Mouse (Mus musculus) retina, adult 2 months (tissue): ENCODE data around the gene Micu2.
A peak's percentile ranks its signal among the peaks of the same experiment; 100 is the strongest.
"Not testable (repeated sequence)": the region's sequence is repeated elsewhere in the genome, so short reads cannot be mapped to it uniquely, and the experiment has no call there.

ENCODE experiments used
- DNase-seq: peaks from one replicate; pipeline ENCODE4 v3.0.0-alpha.2; 2012; ENCODE audit warnings: low read depth, low spot score

The Micu2 gene

DNA sequence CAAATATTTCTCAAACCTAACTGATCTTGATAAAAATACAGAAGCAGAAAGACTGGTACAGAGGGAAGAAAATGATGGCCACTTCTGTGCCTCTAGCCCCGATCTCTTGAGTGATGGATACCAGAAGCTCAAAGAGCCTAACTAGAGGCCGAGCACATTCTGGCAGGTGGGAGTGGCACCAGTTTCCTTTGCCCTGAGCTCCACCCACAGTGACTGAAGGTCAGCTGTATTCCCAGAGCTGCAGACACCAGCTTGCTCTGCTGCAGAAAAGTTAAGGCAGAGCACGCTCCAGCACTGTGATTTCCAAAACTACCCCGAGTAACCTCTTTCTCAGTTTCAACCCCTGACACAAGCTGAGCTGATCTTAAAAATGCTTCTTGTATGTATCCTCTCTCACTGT lies 37.2 kb downstream of the Micu2 start:
- DNase-seq = no peak

GRCm38 (mm10) chr14:57951089-57951488 lies 48.0 kb downstream of the Micu2 start:
- DNase-seq = peak; percentile 6

DNA sequence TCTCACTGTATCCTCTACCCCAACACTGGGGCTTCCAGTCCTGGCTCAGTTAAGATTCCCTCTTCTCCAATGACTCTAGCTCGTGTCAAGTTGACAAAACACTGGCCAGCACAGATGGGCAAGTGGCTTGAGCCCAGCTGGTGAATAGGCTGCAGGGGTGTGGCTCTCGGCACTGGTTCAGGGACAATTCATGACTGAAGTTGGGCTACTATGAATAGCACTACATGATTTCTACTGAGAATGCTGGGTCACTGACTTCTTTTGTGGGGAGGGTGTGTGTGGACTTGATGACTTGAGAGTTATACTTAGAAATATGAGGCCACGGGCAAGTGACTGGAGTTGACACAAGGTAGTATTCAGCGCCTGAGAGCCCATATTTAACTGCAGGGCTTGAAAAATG lies 53.2 kb downstream of the Micu2 start:
- DNase-seq = no peak

- DNase-seq = no peak
Observed at GRCm38 (mm10) chr14:57937297-57937696, 61.8 kb downstream of the Micu2 start.

DNA sequence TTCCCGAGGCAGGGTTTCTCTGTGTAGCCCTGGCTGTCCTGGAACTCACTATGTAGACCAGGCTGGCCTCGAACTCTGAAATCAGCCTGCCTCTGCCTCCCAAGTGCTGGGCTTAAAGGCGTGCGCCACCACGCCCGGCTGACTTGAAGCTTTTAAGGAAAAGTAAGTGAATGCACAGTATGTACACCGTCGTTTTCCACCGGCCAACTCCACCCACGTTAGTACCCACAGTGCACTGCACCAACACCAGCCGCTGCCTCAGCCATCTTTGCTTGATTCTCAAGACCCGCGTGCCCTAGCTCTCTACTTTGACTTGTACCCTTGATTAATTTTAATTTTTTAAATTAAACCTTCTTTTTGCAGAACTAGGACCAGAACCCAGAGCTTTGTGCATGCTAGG lies 64.4 kb downstream of the Micu2 start:
- DNase-seq = no peak

DNA sequence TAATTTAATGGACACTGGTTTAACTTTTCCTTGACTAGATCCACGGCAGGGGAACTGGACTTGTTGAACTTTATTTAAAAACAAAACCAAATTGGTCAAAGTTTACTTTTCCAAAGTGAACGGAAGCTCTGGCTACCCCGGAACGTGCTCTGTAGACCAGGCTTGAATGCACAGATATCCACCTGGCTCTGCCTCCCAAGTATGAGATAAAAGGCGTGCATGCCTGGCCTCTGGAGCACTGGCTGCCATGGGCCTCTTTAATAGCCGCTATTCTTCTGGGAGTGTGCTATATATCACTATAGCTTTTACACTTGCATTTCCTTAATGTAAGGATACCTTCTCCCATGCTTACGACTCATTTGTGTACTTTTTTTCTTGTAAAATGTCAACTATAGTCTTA lies 65.5 kb downstream of the Micu2 start:
- no peak for DNase-seq

GRCm38 (mm10) chr14:57932881-57933443 lies 66.1 kb downstream of the Micu2 start:
- no peak for DNase-seq

DNA sequence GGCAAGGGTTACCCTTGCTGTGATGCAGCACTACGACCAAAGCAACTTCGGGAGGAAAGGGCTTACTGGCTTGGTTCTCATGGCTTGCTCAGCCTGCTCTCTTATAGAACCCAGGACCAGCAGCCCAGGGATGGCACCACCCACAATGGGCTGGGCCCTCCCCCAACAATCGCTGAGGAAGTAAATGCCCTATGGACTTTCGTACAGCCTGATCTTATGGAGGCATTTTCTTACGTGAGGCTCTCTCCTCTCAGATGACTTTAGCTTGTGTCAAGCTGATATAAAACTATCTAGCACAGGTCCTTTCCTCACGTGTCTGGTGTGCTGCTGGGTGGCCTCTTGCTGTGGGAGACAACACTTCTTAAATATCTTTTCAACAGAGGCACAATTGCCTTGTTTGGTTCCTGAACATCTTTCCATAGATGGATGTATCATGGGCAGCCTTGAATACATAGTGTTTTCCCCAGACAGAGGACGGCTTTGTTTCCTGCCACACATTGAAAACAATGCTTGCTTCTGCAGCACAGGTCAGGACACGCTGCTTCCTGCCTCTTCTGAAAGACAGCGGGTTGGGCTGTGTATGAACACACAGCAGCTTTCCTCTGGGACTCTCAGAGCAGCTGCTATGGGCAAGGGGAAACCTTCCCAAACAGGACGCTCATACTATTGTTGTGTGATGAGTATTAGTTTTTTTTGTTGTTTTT lies 77.5 kb downstream of the Micu2 start:
- DNase-seq = no peak

GRCm38 (mm10) chr14:57920568-57921310 lies 78.3 kb downstream of the Micu2 start:
- no peak for DNase-seq

DNA sequence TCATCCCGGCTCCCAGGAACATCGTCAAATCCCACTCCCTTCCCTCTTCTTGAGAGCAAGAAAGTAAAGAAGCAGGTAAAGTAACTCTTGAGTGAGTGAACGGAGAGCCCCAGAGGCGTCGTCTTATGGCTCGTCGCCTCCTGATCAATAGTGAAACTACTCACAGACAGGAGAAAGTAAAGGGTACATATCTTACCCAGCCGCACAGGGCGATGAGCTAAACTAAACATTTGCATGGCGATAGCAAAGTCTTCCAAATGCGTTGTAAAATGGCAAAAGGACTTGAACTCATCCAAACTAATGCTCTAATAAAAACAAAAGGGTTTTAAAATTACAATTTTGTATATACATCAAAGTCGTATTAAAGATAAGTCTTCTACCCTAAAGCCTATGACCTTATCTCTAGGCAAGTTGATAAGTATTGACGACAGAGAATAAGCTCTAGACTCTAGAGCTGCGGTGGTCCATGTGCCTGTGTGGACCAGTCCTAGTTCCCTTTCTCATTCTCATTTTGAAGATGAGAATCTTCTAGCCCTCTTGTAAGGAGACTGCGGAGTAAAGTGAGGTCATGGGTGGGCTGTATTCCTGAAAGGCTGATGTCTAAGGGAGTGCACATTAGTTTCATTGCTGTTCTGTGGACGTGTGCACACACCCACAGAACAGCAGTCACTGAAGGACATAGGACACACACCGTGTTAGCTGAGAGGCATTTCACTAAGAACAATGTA lies 79.8 kb downstream of the Micu2 start:
- no peak for DNase-seq

- no peak for DNase-seq
Observed at GRCm38 (mm10) chr14:57915341-57915740, 83.7 kb downstream of the Micu2 start.

DNA sequence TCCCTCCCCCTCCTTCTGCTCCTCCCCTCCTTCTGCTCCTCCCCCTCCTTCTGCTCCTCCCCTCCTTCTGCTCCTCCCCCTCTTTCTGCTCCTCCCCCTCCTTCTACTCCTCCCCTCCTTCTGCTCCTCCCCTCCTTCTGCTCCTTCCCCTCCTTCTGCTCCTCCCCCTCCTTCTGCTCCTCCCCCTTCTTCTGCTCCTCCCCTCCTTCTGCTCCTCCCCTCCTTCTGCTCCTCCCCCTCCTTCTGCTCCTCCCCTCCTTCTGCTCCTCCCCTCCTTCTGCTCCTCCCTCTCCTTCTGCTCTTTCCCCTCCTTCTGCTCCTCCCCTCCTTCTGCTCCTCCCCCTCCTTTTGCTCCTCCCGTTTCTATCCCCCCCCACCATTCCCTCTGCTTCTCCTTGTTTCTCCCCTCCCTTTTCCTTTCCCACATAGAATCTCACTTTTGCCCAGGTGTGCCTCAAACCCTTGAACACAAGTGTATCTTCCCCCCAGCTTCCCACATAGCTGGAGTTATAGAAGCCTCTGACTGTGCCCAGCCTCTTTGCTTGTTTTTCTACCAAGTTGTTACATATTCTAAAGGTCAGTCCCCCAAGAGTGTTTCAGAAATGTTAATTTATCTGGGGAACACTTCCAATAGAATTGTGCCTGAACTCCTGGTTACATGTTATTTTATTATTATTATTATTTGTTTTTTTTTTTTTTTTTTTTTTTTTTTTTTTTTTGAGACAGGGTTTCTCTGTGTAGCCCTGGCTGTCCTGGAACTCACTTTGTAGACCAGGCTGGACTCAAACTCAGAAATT lies 86.7 kb downstream of the Micu2 start:
- peak; percentile 78 for DNase-seq

DNA sequence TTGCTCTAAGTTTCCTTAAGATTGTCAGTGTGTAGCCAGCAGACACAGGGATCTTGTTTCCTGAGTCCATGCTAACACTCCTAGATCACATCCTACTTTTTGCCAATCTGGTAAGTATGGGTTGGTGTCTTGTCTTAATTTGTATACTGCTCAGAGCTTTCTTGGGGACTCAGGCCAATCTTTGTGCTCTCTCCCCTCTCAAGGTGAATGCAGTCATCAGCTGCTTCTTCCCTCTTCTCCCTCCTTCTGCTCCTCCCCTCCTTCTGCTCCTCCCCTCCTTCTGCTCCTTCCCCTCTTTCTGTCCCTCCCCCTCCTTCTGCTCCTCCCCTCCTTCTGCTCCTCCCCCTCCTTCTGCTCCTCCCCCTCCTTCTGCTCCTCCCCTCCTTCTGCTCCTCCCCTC lies 87.3 kb downstream of the Micu2 start:
- DNase-seq = peak; percentile 18

DNA sequence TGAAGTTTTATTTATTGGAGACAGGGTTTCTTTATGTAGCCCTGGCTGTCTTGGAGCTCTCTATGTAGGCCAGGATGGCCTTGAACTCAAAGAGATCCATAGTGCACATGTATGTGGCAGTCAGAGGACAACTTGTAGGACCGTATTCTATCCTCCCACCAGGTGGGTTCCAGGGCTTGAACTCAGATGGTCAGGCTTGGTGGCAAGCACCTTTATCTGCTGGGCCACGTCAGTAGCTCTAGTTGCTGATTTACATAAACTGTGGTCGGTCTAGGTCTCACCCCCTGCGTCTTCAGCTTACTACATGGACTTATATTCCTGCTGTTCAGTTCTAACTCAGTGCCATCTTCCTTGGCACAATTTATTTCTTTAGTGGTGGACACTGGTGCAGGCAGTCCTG lies 87.7 kb downstream of the Micu2 start:
- DNase-seq = no peak

DNA sequence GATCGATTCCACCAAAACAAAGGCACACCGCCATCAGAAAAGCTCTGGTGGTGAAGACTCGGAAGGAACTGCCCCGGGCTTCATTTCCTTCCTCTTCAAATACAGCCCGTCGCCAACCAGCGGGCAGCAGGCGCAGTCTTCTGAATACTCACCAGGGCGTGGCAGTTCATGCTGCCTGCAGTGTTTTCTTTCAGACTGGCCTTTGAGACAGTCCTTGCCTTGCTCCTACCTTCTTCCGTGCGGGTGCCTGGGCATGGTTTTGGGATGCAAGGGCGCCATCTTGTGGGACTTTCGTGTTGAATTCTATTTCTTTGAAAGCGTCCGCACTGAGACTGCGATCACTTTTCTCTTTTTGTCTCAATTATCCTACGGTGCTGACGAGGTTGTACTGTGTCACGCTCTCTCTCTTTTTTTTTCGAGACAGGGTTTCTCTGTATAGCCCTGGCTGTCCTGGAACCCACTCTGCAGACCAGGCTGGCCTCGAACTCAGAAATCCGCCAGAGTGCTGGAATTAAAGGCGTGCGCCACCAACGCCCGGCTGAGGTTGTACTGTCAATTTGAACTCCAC lies 88.5 kb downstream of the Micu2 start:
- peak; percentile 71 for DNase-seq

DNA sequence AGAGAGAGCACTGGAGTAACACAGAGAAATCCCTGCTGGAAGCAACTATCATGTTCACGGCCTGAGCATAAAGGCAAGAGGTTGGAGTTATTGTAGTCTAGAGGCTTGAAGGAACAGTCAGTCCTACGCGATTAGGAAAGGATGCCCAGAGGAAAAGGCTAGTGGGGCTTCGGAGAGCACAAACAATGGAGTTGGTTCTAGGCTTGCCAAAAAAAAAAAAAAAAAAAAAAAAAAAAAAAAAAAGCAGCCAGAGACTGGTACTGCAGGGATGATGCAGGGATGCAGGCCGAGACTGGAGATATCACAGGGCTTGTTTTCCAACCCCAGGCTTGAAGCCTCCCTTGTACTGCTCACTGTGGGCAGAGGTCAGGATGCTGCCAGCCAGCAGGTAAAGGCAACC lies 89.8 kb downstream of the Micu2 start:
- no peak for DNase-seq

DNA sequence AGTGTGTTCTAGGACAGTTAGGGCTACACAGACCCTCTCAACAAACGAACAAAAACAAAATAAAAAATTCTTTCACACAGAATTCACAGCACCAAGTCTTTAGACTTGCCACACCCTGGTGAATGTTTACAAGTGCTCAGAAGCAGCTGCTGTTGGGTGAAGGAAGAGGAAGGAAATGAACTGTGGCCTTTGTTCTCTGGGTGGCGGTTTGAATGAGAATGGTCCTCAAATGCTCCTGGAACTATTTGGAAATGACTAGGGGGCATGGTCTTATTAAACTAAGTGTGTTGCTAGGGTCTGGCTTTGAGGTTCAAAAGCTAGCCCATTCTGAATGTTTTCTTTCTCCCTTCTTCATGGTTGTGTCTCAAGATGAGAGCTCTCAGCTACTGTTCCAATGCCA lies 90.6 kb downstream of the Micu2 start:
- DNase-seq = no peak

DNA sequence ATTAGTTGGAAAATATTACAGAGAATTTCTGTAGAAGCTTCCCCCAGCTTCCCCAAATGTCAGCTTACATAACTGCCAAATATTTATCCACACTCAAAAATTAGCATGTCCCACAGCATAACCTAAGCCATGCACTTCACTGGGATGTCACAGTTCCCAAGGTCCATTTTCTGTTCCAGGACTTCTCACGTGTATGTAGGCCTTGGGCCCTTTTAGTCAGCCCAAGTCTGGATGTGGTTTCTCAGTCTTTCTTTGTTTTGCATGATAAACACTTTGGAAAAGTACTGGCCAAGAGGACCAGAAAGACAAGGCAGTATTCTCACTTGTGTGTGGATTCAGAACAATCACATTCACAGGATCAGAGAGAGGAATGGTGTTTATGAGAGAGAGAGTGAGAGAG lies 97.1 kb downstream of the Micu2 start:
- DNase-seq = no peak

DNA sequence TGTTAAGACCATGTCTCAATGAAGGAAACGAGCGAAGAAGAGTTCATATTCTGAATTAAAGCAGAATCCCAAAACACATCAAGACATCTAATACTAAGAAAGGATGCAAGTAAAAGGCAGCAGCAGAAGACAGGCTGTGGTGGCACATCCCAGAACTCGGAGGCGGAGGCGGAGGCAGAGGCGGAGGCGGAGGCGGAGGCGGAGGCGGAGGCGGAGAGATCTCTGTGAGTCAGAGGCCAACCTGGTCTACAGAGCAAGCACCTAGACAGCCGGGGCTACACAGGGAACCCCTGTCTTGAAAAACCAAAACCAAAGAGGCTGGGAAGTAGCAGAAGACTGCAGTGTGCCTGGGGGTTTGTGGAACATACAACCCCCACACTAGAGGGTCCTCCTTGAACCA lies 102.2 kb downstream of the Micu2 start:
- DNase-seq = no peak

- DNase-seq = not testable (repeated sequence)
Observed at GRCm38 (mm10) chr14:57896088-57896871, 102.8 kb downstream of the Micu2 start.
